Mouse (Mus musculus) ES-Bruce4 (cell line): ENCODE measurements around the gene Nek9.

Experiments used
- CTCF ChIP-seq: IDR thresholded peaks from one replicate; pipeline ENCODE4 v1.8.1; 2011; ENCODE audit warnings: low read depth, low read length
- POLR2A ChIP-seq: IDR thresholded peaks from one replicate; pipeline ENCODE4 v1.8.1; 2011; ENCODE audit warnings: low read length; ENCODE audit not compliant: insufficient read depth

- TF ChIP-seq POLR2A = no peak
- peak; percentile 40 for TF ChIP-seq CTCF
Observed at GRCm38 (mm10) chr12:85286941-85287340, 52.2 kb downstream of the Nek9 start.
